16 mouse cellular contexts compared by ENCODE assay signal in genomic region chr8:37239354-37239753, GRCm38 (mm10).
DNase-seq lines count a peak whose midpoint lies in the region; ATAC-seq lines count a peak whose summit lies in the region.
"Had no signal": no experiment of that assay in that cellular context is flagged by ENCODE, and none has a peak within 500 bp of the region (broad histone marks: within the 10 kb centered on the region; RNA-seq: fewer than 3 reads in every experiment).

No protein-coding gene starts in this region.

- intact Hi-C loops in left cerebral cortex, postnatal 25 days (cut with DNase I) = no loop called here
- intact Hi-C loops in left cerebral cortex, postnatal 36 days (cut with DNase I) = no loop called here

- ATAC-seq in frontal cortex, adult (ENCODE audit: low TSS enrichment) = peak; percentile 74
- ATAC-seq: CD4-positive, CD25-positive, alpha-beta regulatory T cell, adult 4 months; forebrain, embryonic 13.5 days; forebrain, embryonic 16.5 days had no signal

- no peak for DNase-seq in frontal cortex, postnatal 14 days (ENCODE audit: low spot score in 2 of 2)
- peak; percentile 4 to 15 for DNase-seq in layer of hippocampus, adult 18-20 months (ENCODE audit: low spot score in 2 of 2)
- DNase-seq in layer of hippocampus, postnatal 10 days (ENCODE audit: low spot score in 2 of 2) = no peak
- peak; percentile 5 to 20 for DNase-seq in left cerebral cortex, postnatal 25 days (ENCODE audit: low spot score in 2 of 2)
- no peak for DNase-seq in left cerebral cortex, postnatal 36 days (ENCODE audit: low spot score in 2 of 2)
- no peak for DNase-seq in thymus, postnatal 4 days
- DNase-seq: adrenal gland, adult 2 months; adrenal gland, postnatal 14 days; cerebellum, adult 9-11 months; gastrocnemius, adult 2 months; gastrocnemius, postnatal 14 days; heart, adult 11 months had no signal

Comparison
In these comparisons a context has a peak if more than half of its experiments do, and no peak if none do; other contexts are left out.
1. DNase-seq: peak in layer of hippocampus, adult 18-20 months (2 of 2) and left cerebral cortex, postnatal 25 days (2 of 2); none in frontal cortex, postnatal 14 days (0 of 2), layer of hippocampus, postnatal 10 days (0 of 2), left cerebral cortex, postnatal 36 days (0 of 2) and thymus, postnatal 4 days (single experiment).